Mouse (Mus musculus) cerebellum, adult 2 months (tissue): ENCODE measurements at regions not wholly inside any gene's neighbourhood (a gene's known extent, or its start where the extent isn't known, plus 50 kb on each side); places are given as distances from the start of the nearest gene placed in this dataset.

Experiments
- DNase-seq, 2 experiments: peaks; one replicate each; pipeline ENCODE4 v3.0.0; 2021
- H3K27ac ChIP-seq: fragments of 200-500 bp; 2 replicates; pipeline ENCODE4 v1.5.1; 2012; ENCODE audit warnings: low read length, control low read depth, inconsistent platforms; ENCODE audit not compliant: insufficient read depth
- H3K27me3 ChIP-seq: fragments of 200-500 bp; 2 replicates; pipeline ENCODE4 v1.6.1; 2012; ENCODE audit warnings: inconsistent platforms, mild to moderate bottlenecking, low read length, moderate library complexity; ENCODE audit not compliant: control insufficient read depth, insufficient read depth
- H3K4me1 ChIP-seq: fragments of 200-500 bp; 2 replicates; pipeline ENCODE4 v1.6.1; 2011; ENCODE audit warnings: low read length; ENCODE audit not compliant: control insufficient read depth, insufficient read depth
- H3K4me3 ChIP-seq: fragments of 200-500 bp; replicated peaks from 2 replicates; pipeline ENCODE3; 2011; ENCODE audit warnings: mild to moderate bottlenecking, low read depth, low read length, control low read depth; ENCODE audit not compliant: insufficient read depth
- CTCF ChIP-seq: fragments of 200-500 bp; IDR thresholded peaks from 2 replicates; pipeline ENCODE4 v1.5.1; 2011; ENCODE audit warnings: low read depth, mild to moderate bottlenecking, control low read depth, low read length, moderate library complexity, borderline replicate concordance; ENCODE audit not compliant: insufficient read depth
- POLR2A ChIP-seq: fragments of 200-500 bp; IDR thresholded peaks from 2 replicates; pipeline ENCODE4 v1.6.1; 2011; ENCODE audit warnings: low read length, control low read depth, borderline replicate concordance; ENCODE audit not compliant: insufficient read depth
- WGBS: fragments of 180-500 bp; shearing (Covaris S2); methylation state at CpG from one replicate; pipeline ENCODE4 v1.1.7; 2018; 5-methylcytosine and 5-hydroxymethylcytosine counted together

DNA sequence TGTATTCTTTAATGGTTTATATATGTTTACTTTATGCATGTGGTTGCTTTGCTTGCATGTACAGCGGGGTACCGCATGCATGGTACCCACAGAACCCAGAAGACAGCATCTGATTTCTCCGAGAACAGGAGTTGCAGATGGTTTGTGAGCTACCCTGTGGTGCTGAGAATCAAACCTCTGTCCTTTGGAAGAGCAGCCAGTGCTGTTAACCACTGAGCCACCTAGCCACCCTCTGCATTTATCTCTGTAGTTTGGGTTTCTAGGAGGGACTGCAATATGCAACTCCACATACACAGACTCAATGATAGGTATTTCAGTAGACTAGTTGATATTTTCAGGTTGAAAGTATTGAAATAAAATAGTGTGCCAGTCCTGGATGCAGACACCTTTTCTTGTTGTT, 134.4 kb downstream of the Tex36 start:
- WGBS: 93% methylated on average over 3 of the region's 3 CpGs
- Histone ChIP-seq H3K27me3 (no peaks in the 10 kb centered on the region), H3K4me3 (no peak overlapping the region), H3K4me1 (peaks cover 7% of the 10 kb centered on the region; the same call in 1 of the 2 replicates), H3K27ac (no peak overlapping the region)
- DNase-seq: no peak
- TF ChIP-seq POLR2A (no peak), CTCF (no peak)

DNA sequence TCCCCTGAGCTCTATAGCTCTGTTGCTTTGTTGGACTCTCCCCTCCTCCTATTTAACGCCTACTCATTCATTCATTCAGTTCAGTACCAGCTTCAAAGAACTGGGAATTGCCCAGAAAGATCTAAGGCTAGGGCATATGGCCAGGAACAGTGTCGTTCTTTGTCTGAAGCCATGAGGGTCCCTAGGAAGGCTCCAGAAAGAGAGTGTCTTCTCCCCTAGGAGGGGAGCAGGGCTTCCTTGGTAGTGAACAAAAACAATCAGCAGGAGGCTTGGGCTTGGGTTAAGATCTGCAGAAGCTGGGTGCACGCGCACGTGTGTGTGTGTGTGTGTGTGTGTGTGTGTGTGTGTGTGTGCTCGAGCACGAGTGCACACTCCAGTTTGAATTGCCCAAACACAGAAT, 142.7 kb downstream of the Tex36 start:
- Histone ChIP-seq H3K27me3 (no peaks in the 10 kb centered on the region), H3K4me3 (no peak overlapping the region), H3K4me1 (no peaks in the 10 kb centered on the region), H3K27ac (no peak overlapping the region)
- WGBS: 78% methylated on average over 7 of the region's 7 CpGs
- TF ChIP-seq CTCF: no peak
- TF ChIP-seq POLR2A: no peak
- no peak for DNase-seq

DNA sequence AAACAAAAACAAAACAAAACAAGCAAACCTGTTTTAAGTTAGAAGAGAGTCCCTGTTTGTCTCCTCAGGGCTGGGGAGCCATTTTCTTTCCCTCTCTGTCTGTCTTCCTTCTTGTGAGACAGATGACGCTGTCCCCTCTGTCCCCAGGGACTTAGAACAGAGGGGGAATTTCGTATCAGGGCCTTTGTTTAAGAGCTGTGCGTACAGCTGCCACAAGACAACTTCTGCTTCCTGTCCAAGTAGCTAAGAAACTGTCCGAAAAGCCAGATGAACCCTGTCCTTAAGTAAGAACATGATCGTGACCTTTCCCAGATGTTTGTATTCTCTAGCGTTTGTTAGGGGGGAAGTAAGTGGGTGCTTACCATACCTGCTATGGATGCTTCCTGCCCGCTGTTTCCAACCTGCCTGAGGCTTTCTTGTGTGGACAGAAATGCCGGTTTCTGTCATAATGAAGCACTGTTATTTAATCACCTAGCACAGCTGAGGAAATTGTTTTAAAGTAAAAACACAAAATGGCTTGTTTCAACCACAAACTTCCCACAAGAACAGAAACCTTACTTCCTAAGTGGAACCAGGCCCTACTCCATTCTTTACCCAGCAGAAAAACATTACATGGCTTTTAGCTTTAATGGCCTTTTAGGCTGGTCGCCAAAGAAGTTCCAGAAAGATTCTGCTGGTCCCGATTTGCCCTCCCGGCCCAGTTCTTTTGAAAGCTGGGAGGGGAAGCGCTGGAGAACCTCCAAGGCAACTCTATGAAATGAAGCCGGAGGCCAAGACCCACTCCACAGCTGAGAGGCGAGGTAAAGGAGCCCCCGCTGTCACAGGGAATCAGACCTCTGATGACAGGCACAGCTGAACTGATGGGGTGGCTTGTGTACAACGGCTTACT, 144.3 kb downstream of the Tex36 start:
- Histone ChIP-seq H3K4me1 (no peaks in the 10 kb centered on the region), H3K27me3 (no peaks in the 10 kb centered on the region), H3K27ac (no peak overlapping the region), H3K4me3 (no peak overlapping the region)
- WGBS: 62% methylated on average over 16 of the region's 16 CpGs
- no peak for TF ChIP-seq POLR2A
- no peak for TF ChIP-seq CTCF
- no peak for DNase-seq

DNA sequence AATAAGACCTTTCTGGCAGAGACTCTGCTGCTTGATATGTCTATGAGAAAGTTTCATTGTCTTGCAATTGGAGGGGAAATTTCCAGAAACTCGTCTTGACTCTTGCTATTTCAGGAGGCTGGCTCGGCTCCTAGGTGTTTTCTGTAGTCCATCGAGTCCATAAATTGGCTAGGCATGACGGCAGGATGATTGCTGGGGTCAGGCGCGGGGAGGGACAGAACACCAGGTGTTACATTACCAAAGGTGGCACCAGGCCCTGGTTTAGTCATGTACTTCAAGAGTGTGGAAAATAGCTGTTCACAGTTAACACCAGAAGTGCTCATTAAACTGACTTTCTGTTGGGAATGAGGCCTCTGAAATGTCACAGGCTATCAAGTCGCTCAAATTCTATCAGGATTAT, 151.7 kb downstream of the Tex36 start:
- Histone ChIP-seq H3K4me1 (0 out of 2 replicates have a peak, but pooled peaks cover 8% of the 10 kb centered on the region), H3K27me3 (no peaks in the 10 kb centered on the region), H3K4me3 (no peak overlapping the region), H3K27ac (no peak overlapping the region)
- TF ChIP-seq CTCF (no peak), POLR2A (no peak)
- peak; percentile 31 to 55 for DNase-seq
- 35% methylated on average over 7 of the region's 7 CpGs for WGBS

DNA sequence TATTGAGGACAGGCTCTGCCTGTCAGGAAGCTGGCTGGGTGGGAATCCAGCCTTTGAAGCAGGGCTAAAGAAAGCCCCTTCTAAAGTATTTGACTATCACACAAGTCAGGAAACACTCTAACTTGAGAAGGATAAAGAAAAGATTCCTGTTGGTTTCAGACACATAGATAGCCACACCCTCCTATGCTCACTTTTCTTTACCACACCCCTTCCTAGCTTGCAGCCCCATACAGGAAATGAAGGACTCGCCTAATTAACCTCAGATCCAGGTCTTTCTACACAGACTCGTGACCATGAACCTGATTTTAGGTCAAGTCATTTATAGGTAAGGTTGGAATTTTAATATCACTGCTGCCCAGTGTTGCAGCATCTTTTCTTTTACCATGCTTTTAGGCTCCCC, 154.9 kb downstream of the Tex36 start:
- 0 out of 2 replicates have a peak, but pooled peaks cover 8% of the 10 kb centered on the region for H3K4me1 ChIP-seq

DNA sequence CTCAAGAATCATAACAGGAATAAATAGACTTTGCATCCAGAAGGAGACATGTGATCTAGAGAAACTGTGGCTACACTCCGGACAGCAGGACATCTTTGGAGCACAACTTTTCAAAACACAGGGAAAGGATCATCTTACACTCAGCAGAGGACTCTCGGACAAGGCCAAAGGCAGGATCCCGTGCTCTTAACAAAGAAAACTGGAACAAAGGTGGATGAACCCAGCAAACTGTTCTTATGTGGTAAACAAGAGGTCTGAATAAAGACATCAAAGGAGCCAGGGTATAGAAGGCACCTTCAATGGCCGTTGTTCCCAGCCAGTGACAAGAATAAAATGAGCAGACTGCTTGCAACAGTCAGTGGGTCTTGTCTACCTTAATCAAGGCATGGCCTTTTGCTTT, 160.3 kb downstream of the Tex36 start:
- H3K27ac ChIP-seq: no peak overlapping the region
- WGBS: 89% methylated on average over 4 of the region's 4 CpGs
- TF ChIP-seq CTCF (no peak), POLR2A (no peak)
- no peaks in the 10 kb centered on the region for H3K27me3 ChIP-seq
- H3K4me1 ChIP-seq: no peaks in the 10 kb centered on the region; the same call in 1 of the 2 replicates
- DNase-seq: no peak
- H3K4me3 ChIP-seq: no peak overlapping the region

More for the DNA sequence above, 154.9 kb downstream of the Tex36 start:
- H3K4me3 ChIP-seq: no peak overlapping the region
- TF ChIP-seq POLR2A (no peak), CTCF (no peak)
- no peaks in the 10 kb centered on the region for H3K27me3 ChIP-seq
- H3K27ac ChIP-seq: no peak overlapping the region
- WGBS: 78% methylated on average over 2 of the region's 2 CpGs
- DNase-seq: no peak

DNA sequence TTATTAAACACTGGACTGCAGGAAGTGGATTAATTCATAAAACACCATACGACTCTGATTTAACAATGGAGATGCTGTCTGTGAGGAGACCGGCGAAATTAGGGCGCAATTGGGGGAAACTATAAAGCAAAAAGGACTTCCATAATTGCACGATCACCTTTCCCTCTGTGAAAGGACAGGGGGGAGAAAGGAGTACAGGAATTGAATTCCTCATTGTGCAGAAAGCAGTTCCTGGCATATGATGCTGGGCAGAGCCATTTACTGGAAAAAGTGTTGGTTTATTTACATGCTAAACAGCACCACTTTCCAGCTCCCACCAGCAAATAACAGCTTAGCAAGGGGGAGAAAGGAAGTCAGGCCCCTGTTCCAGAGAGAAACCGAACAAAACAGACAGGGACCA, 160.8 kb downstream of the Tex36 start:
- 80% methylated on average over 6 of the region's 6 CpGs for WGBS
- TF ChIP-seq CTCF: no peak
- TF ChIP-seq POLR2A: no peak
- Histone ChIP-seq H3K4me3 (no peak overlapping the region), H3K27ac (no peak overlapping the region), H3K4me1 (no peaks in the 10 kb centered on the region; the same call in 1 of the 2 replicates), H3K27me3 (no peaks in the 10 kb centered on the region)
- DNase-seq: no peak

DNA sequence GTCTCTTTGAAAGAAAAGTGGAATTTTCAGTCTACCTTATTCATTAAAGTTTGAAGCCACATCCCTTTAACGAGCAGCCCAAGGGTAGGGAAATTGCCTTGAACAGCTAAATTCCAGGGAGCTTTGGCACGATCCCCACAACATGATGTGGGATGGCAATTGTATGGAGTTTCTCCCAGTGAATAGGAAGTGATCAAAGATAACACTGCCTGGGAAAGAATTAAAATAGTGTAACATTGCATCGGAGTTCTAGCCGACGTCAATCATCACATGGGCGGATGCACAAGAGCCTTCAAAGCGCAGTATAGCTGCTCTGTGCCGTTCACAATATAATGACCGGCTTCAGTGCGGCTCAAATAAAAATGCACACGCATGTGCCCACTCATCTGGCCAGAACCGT, 161.2 kb downstream of the Tex36 start:
- 77% methylated on average over 12 of the region's 12 CpGs for WGBS
- H3K27me3 ChIP-seq: no peaks in the 10 kb centered on the region
- no peak overlapping the region for H3K27ac ChIP-seq
- no peak overlapping the region for H3K4me3 ChIP-seq
- TF ChIP-seq POLR2A: no peak
- no peak for TF ChIP-seq CTCF
- DNase-seq: no peak
- no peaks in the 10 kb centered on the region; the same call in 1 of the 2 replicates for H3K4me1 ChIP-seq
